Mouse (Mus musculus) MEL (cell line): ENCODE data around the gene Klhl41. TPM values are rescaled to one million over a fixed set of nuclear protein-coding genes. Genes with fewer than 3 reads are reported as not detected.

Source experiments
- DNase-seq: peaks from one replicate; pipeline ENCODE4 v3.0.0; 2011; ENCODE audit warnings: low read depth, low spot score
- H3K27ac ChIP-seq: 2 replicates; pipeline ENCODE4 v1.5.1; 2012; ENCODE audit warnings: low read depth, mild to moderate bottlenecking, control low read depth, low read length, moderate library complexity; ENCODE audit not compliant: control insufficient read depth
- H3K27me3 ChIP-seq, 2 experiments: fragments of 150-350 bp in 1 of 2; sonication (generic) in 1 of 2; 2 replicates each; pipeline ENCODE4 v1.6.1; 2012; ENCODE audit warnings: low read length in 2 of 2, mild to moderate bottlenecking in 2 of 2, improper control_type of control experiment in 1 of 2, moderate library complexity in 1 of 2; ENCODE audit not compliant: insufficient read depth in 2 of 2, control insufficient read depth in 1 of 2
- H3K36me3 ChIP-seq, 2 experiments: 2 replicates each; pipeline ENCODE4 v1.6.1; 2012 to 2014; ENCODE audit warnings: low read length in 2 of 2, improper control_type of control experiment in 1 of 2, inconsistent platforms in 1 of 2, mild to moderate bottlenecking in 1 of 2; ENCODE audit not compliant: insufficient read depth in 2 of 2, control insufficient read depth in 1 of 2
- H3K4me1 ChIP-seq, 2 experiments: fragments of 150-350 bp in 1 of 2; sonication (generic) in 1 of 2; 2 replicates each; pipeline ENCODE4 v1.6.1; 2012; ENCODE audit warnings: low read length in 2 of 2, improper control_type of control experiment in 1 of 2, mild to moderate bottlenecking in 1 of 2; ENCODE audit not compliant: insufficient read depth in 2 of 2, control insufficient read depth in 1 of 2
- H3K4me3 ChIP-seq, 2 experiments: fragments of 150-350 bp in 1 of 2; sonication (generic) in 1 of 2; 2 replicates each; pipeline ENCODE4 v1.5.1; 2012; ENCODE audit warnings: low read depth in 2 of 2, low read length in 2 of 2, mild to moderate bottlenecking in 2 of 2, moderate library complexity in 2 of 2, control low read depth in 1 of 2, improper control_type of control experiment in 1 of 2; ENCODE audit not compliant: control insufficient read depth in 1 of 2, insufficient read depth in 1 of 2
- H3K79me2 ChIP-seq: 2 replicates; pipeline ENCODE4 v1.6.1; 2012; ENCODE audit warnings: mild to moderate bottlenecking, low read length, moderate library complexity; ENCODE audit not compliant: control insufficient read depth, poor library complexity, insufficient read depth
- H3K9ac ChIP-seq: 2 replicates; pipeline ENCODE4 v1.6.1; 2012; ENCODE audit warnings: low read depth, mild to moderate bottlenecking, control low read depth, low read length, moderate library complexity; ENCODE audit not compliant: control insufficient read depth, poor library complexity, severe bottlenecking
- H3K9me3 ChIP-seq: fragments of 150-350 bp; sonication (generic); replicated peaks from 2 replicates; pipeline ENCODE4 v1.6.1; 2012; ENCODE audit warnings: mild to moderate bottlenecking, low read length, improper control_type of control experiment, moderate library complexity; ENCODE audit not compliant: insufficient read depth
- CHD1 ChIP-seq: IDR thresholded peaks from 2 replicates; pipeline ENCODE4 v1.6.1; 2012; ENCODE audit warnings: low read depth, mild to moderate bottlenecking, inconsistent platforms, low read length, improper control_type of control experiment
- ELF1 ChIP-seq: IDR thresholded peaks from 2 replicates; pipeline ENCODE4 v1.6.1; 2014; ENCODE audit warnings: low read depth, mild to moderate bottlenecking, inconsistent platforms, low read length, improper control_type of control experiment, moderate library complexity
- EP300 ChIP-seq, 2 experiments: IDR thresholded peaks; 2 replicates each; pipeline ENCODE4 v1.6.1; 2011; ENCODE audit warnings: improper control_type of control experiment in 2 of 2, low read length in 2 of 2, low read depth in 1 of 2, mild to moderate bottlenecking in 1 of 2
- ETS1 ChIP-seq: IDR thresholded peaks from 2 replicates; pipeline ENCODE4 v1.6.1; 2012; ENCODE audit warnings: low read depth, mild to moderate bottlenecking, inconsistent platforms, low read length, improper control_type of control experiment, moderate library complexity
- GATA1 ChIP-seq: IDR thresholded peaks from 2 replicates; pipeline ENCODE4 v1.6.1; 2011; ENCODE audit warnings: low read depth, low read length, improper control_type of control experiment
- JUND ChIP-seq: IDR thresholded peaks from 2 replicates; pipeline ENCODE4 v1.6.1; 2011; ENCODE audit warnings: low read depth, mild to moderate bottlenecking, improper control_type of control experiment, low read length
- KAT2A ChIP-seq: conservative IDR thresholded peaks from 2 replicates; pipeline ENCODE4 v1.6.1; 2012; ENCODE audit warnings: low read depth, low read length, improper control_type of control experiment, inconsistent platforms
- MAFK ChIP-seq: IDR thresholded peaks from 2 replicates; pipeline ENCODE4 v1.6.1; 2011; ENCODE audit warnings: low read depth, mild to moderate bottlenecking, low read length, improper control_type of control experiment, borderline replicate concordance
- MAX ChIP-seq: IDR thresholded peaks from 2 replicates; pipeline ENCODE4 v1.6.1; 2011; ENCODE audit warnings: low read length, improper control_type of control experiment
- MAZ ChIP-seq: IDR thresholded peaks from 2 replicates; pipeline ENCODE4 v1.6.1; 2012; ENCODE audit warnings: low read depth, mild to moderate bottlenecking, inconsistent platforms, low read length, improper control_type of control experiment
- MEF2A ChIP-seq: IDR thresholded peaks from 2 replicates; pipeline ENCODE4 v1.6.1; 2014; ENCODE audit warnings: low read depth, mild to moderate bottlenecking, inconsistent platforms, low read length, improper control_type of control experiment; ENCODE audit not compliant: poor library complexity, insufficient replicate concordance, severe bottlenecking; ENCODE audit errors: extremely low read depth
- MXI1 ChIP-seq: IDR thresholded peaks from 2 replicates; pipeline ENCODE4 v1.6.1; 2011; ENCODE audit warnings: mild to moderate bottlenecking, low read depth, low read length, improper control_type of control experiment
- MYB ChIP-seq: IDR thresholded peaks from 2 replicates; pipeline ENCODE4 v1.6.1; 2011; ENCODE audit warnings: mild to moderate bottlenecking, low read depth, low read length, improper control_type of control experiment
- NRF1 ChIP-seq: IDR thresholded peaks from 2 replicates; pipeline ENCODE4 v1.6.1; 2014; ENCODE audit warnings: low read depth, mild to moderate bottlenecking, inconsistent platforms, low read length, improper control_type of control experiment, moderate library complexity; ENCODE audit not compliant: poor library complexity, insufficient read depth, severe bottlenecking
- POLR2A ChIP-seq, 2 experiments: IDR thresholded peaks; 2 replicates each; pipeline ENCODE4 v1.6.1; 2011 to 2012; ENCODE audit warnings: low read length in 2 of 2, mild to moderate bottlenecking in 2 of 2, control low read depth in 1 of 2, improper control_type of control experiment in 1 of 2, low read depth in 1 of 2, moderate library complexity in 1 of 2; ENCODE audit not compliant: control insufficient read depth in 1 of 2, insufficient read depth in 1 of 2, poor library complexity in 1 of 2
- POLR2AphosphoS2 ChIP-seq: IDR thresholded peaks from 2 replicates; pipeline ENCODE4 v1.6.1; 2011; ENCODE audit warnings: low read length, improper control_type of control experiment
- POLR2AphosphoS5 ChIP-seq: IDR thresholded peaks from 2 replicates; pipeline ENCODE4 v1.6.1; 2012; ENCODE audit warnings: low read depth, borderline replicate concordance, mild to moderate bottlenecking, inconsistent platforms, low read length, moderate library complexity, mixed read lengths
- RAD21 ChIP-seq: IDR thresholded peaks from 2 replicates; pipeline ENCODE4 v1.6.1; 2011; ENCODE audit warnings: mild to moderate bottlenecking, low read depth, low read length, improper control_type of control experiment
- SMC3 ChIP-seq: IDR thresholded peaks from 2 replicates; pipeline ENCODE4 v1.6.1; 2011; ENCODE audit warnings: low read depth, low read length, improper control_type of control experiment
- TAL1 ChIP-seq: IDR thresholded peaks from 2 replicates; pipeline ENCODE4 v1.6.1; 2012; ENCODE audit warnings: mild to moderate bottlenecking, inconsistent platforms, low read length, moderate library complexity, mixed read lengths
- TBP ChIP-seq: IDR thresholded peaks from 2 replicates; pipeline ENCODE4 v1.8.0; 2011; ENCODE audit warnings: low read depth, low read length, improper control_type of control experiment
- TCF12 ChIP-seq: IDR thresholded peaks from 2 replicates; pipeline ENCODE4 v1.6.1; 2014; ENCODE audit warnings: low read depth, mild to moderate bottlenecking, inconsistent platforms, low read length, improper control_type of control experiment, moderate library complexity
- USF1 ChIP-seq: IDR thresholded peaks from 2 replicates; pipeline ENCODE4 v1.6.1; 2014; ENCODE audit warnings: low read depth, mild to moderate bottlenecking, inconsistent platforms, low read length, improper control_type of control experiment, moderate library complexity
- USF2 ChIP-seq, 2 experiments: IDR thresholded peaks; 2 replicates each; pipeline ENCODE4 v1.6.1; 2011 to 2012; ENCODE audit warnings: improper control_type of control experiment in 2 of 2, low read length in 2 of 2, borderline replicate concordance in 1 of 2, inconsistent platforms in 1 of 2, low read depth in 1 of 2, mild to moderate bottlenecking in 1 of 2; ENCODE audit not compliant: insufficient read depth in 1 of 2
- ZC3H11A ChIP-seq: IDR thresholded peaks from 2 replicates; pipeline ENCODE4 v1.6.1; 2012; ENCODE audit warnings: low read depth, mild to moderate bottlenecking, inconsistent platforms, low read length, improper control_type of control experiment
- ZNF384 ChIP-seq: IDR thresholded peaks from 2 replicates; pipeline ENCODE4 v1.6.1; 2012; ENCODE audit warnings: low read depth, mild to moderate bottlenecking, inconsistent platforms, low read length, improper control_type of control experiment
- polyA plus RNA-seq, 2 experiments: library from polyadenylated mRNA; stranded (reverse) in 1 of 2; unstranded in 1 of 2; fragments of >175 nt in 1 of 2; fragments of >200 nt in 1 of 2; gene quantifications; 2 replicates each; pipeline versions ENCODE4 v1.2.1 to v1.2.4; 2012; ENCODE audit warnings: low replicate concordance in 2 of 2, low read depth in 1 of 2; ENCODE audit not compliant: insufficient read length in 2 of 2, insufficient read depth in 1 of 2, missing spikeins in 1 of 2
- total RNA-seq: library from RNA; depleted of rRNA; stranded (reverse); fragments of 300-350 nt; gene quantifications from 2 replicates; pipeline ENCODE4 v1.2.3, GENCODE M21; 2012

The Klhl41 gene
- total and polyA plus RNA-seq, 3 experiments = 0.04 to 0.12 TPM; not detected in 1

DNA sequence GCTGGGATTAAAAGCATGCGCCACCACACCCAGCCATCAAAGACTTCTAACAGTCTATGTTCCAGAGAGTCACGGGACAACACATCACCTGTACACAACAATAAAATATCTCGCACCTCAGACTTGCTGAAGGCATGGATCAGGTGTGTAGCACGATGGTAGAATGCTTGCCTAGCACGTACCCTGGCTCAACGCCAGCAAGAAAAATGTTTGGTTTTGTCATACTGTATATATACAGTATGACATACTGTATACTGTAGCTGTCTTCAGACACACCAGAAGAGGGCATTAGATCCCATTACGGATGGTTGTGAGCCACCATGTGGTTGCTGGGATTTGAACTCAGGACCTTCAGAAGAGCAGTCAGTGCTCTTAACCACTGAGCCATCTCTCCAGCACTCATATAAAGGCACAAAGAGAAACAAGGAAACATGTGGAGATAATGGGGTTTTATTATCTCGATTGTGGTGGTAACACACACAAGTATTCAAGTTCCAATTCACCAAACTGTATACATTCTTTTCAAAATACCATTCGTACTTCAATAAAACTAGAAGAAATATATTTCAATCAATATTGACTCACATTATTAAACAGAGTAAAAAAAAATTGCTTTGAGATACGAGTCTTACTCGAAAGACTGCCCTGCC lies 24.8 kb upstream of the Klhl41 start:
- Histone ChIP-seq H3K4me3 (peak overlapping the region in 1 of 2 experiments; percentile 33; a peak in 1 of 4 replicates), H3K4me1 (peaks cover 0 to 4% of the 10 kb centered on the region in 2 experiments; a peak in 2 of 4 replicates)
- TF ChIP-seq CHD1 (no peak), RAD21 (no peak), MAZ (no peak), GATA1 (peak; percentile 52; the same call in 1 of the 2 replicates), MAX (no peak), ZNF384 (no peak), MXI1 (no peak), USF2 (IDR thresholded peaks at IDR 0.05; ENCODE audit: borderline replicate concordance in 1 of 2, insufficient read depth in 1 of 2, low read depth in 1 of 2, low read length in 2 of 2) (no peak), ETS1 (no peak), TAL1 (no peak), TBP (peak; percentile 93), ELF1 (peak; percentile 40; the same call in 1 of the 2 replicates), POLR2AphosphoS5 (no peak), EP300 (IDR thresholded peaks at IDR 0.05; ENCODE audit: low read depth in 1 of 2, low read length in 2 of 2) (no peak), POLR2AphosphoS2 (no peak), USF1 (no peak), KAT2A (no peak), MYB (no peak), SMC3 (no peak), MAFK (peak; percentile 58; the same call in 1 of the 2 replicates), TCF12 (no peak), ZC3H11A (no peak), NRF1 (no peak), MEF2A (no peak), JUND (no peak), POLR2A (IDR thresholded peaks at IDR 0.05; ENCODE audit: control insufficient read depth in 1 of 2, insufficient read depth in 1 of 2, low read depth in 1 of 2, low read length in 2 of 2, poor library complexity in 1 of 2) (no peak)

More for the DNA sequence above, 24.8 kb upstream of the Klhl41 start:
- Histone ChIP-seq H3K36me3 (no peaks in the 10 kb centered on the region; a peak in 1 of 4 replicates), H3K27me3 (no peaks in the 10 kb centered on the region), H3K9me3 (no peaks in the 10 kb centered on the region), H3K9ac (no peak overlapping the region), H3K27ac (no peak overlapping the region), H3K79me2 (no peaks in the 10 kb centered on the region; the same call in 1 of the 2 replicates)
- DNase-seq = peak; percentile 61
